Mouse (Mus musculus) gastrocnemius, adult 8-10 months (tissue): Measurements from ENCODE around the gene Trak1. TPM values are rescaled to one million over a fixed set of nuclear protein-coding genes. Genes with fewer than 3 reads are reported as not detected.

Experiments
- DNase-seq, 2 experiments: peaks; one replicate each; pipeline ENCODE4 v3.0.0; 2022; ENCODE audit warnings: low spot score in 2 of 2
- total RNA-seq, 4 experiments: library from RNA; stranded (reverse); gene quantifications; 2 replicates each; pipeline ENCODE4 v1.2.4; 2022

Trak1 gene
- total RNA-seq, 4 experiments from 2014 or later = 133 to 200 (median 169) TPM

DNA sequence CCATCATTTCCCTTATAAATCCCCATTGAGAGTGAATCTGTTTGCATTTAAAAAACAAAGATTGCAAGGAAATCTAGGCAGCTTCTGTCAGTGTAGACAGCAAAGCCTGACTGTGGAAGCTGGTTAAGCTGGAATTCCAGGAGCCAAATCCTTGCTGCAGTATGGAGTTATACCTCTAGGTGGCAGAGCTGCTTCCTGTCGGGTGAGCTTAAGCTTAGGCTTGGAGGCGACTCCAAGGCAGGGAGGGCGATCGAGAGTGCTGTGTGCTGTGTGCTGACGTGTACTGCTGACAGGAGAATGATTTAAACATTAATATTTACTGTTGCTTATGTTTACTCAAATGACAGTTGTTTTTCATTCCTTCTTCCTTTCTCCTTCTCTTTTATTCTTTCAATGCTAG is 95.1 kb downstream of the Trak1 start:
- DNase-seq = peak in 1 of 2 experiments; percentile 41

GRCm38 (mm10) chr9:121393104-121393503 is 95.8 kb downstream of the Trak1 start:
- DNase-seq = no peak

DNA sequence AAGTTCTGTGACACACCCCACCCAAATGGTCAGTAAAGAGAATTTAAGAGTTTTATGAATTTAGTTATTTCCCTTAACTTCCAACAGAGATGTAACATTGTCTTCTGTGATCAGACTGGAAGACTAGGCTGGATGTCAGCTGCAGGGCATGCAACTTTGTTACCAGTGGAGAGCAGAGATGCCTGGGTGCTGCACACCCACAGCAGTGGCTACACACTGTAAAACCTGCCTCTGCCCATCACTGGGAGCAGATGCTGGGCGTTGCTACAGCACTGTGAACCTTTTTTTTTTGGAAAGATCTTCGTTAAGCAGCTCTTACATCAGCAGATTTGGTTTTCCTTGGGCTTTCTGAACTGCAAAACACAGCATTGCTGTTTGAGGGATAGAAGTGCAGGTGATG is 97.6 kb downstream of the Trak1 start:
- no peak for DNase-seq

DNA sequence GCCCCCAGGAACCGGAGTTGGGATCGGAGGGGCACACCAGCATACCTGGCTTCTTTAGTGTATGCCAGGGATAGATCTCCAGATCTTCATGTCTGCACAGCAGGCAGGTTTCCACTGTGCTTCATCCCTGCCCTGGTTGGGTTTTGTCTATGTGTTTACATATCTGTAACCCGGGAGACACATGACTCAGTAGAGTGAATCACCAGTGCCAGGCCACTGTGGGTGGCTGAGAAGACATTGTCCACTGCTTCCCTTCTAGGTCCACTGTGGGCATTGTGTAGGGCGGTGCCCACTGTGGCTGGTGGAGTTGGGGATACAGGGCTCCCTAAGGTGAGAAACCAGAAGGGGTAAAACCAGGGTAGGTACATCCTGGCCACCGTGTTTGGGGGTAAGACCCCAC is 98.5 kb downstream of the Trak1 start:
- DNase-seq = no peak

DNA sequence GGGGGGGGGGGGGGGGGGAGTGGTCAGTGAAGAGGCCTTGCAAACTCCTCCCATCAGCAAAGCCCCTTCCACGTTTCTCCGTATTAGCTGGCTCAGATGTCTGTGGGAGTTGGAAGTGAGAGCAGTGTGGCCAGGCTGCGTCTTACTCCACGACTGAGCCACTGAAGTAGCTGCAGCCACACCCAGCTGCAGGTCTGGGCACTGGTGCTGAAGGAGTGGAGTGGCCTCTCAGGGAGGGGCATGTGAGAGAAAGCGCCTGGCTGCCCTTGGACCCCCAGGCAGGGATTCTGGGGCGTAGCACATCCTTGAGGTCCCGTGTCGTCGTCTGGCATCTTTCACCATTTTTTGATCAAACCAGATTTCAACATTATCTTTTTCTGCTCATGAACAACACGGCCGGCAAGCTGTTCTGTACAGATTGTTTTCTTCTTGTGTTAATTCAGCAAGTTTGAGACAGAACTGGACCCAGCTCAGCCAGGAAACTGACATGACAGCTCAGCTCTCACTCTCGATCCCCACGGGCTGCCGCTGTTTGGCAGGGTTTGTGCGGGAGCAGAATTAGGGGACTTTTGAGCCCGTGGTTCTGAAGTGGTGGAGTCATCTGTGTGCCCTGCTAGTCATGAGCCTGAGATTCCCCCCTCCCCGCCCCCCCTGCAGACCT is 100.9 kb downstream of the Trak1 start:
- no peak for DNase-seq

DNA sequence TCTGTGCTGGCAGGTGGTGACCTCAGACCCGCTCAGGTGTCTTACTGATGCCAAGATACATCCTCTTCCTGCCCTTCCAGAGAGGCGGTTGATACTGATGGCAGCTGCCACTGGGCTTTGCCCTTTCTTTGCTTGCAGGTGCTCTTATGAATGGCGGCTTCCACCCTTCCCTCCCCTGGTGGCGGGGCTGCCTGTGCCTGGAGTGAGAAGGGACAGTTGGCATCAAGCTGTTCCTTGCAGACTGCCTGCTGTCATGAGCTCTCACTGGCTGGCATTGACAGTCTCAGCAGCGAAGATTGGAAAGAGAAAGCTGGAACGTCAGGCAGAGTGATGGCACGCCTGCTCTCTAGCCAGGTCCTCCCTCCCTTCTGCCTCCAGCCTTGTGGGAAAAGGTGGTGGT is 101.5 kb downstream of the Trak1 start:
- DNase-seq = peak in 1 of 2 experiments; percentile 44

GRCm38 (mm10) chr9:121400608-121401007 is 103.3 kb downstream of the Trak1 start:
- DNase-seq = no peak

GRCm38 (mm10) chr9:121403157-121403671 is 105.9 kb downstream of the Trak1 start:
- DNase-seq = no peak

GRCm38 (mm10) chr9:121403699-121404098 is 106.4 kb downstream of the Trak1 start:
- DNase-seq = no peak

- no peak for DNase-seq
Observed at GRCm38 (mm10) chr9:121405088-121405681, 107.9 kb downstream of the Trak1 start.

DNA sequence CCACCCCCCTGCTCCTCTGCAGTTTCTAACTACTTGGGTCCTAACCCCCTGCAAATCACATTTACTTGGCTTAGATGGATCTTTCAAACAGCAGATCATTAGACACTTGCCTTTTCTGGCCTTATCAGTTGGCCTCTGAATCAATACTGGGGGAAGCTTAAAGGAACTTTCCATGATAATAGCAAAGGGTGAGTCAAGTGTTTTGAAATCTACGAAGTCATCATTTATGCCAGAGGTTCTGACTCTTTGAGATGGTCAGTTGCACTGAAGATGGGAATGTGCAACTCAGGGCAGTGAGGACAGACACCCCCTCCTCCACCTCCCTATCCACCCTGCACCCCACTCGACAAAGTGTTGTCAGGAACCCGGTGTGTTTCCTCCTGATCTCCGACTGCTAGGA is 108.5 kb downstream of the Trak1 start:
- no peak for DNase-seq

- DNase-seq = no peak
Observed at GRCm38 (mm10) chr9:121414237-121414636, 116.9 kb downstream of the Trak1 start.

GRCm38 (mm10) chr9:121415626-121416241 is 118.4 kb downstream of the Trak1 start:
- DNase-seq = peak in 1 of 2 experiments; percentile 24

- DNase-seq = no peak
Observed at GRCm38 (mm10) chr9:121416460-121416859, 119.2 kb downstream of the Trak1 start.

GRCm38 (mm10) chr9:121416872-121417637 is 119.8 kb downstream of the Trak1 start:
- DNase-seq = no peak

DNA sequence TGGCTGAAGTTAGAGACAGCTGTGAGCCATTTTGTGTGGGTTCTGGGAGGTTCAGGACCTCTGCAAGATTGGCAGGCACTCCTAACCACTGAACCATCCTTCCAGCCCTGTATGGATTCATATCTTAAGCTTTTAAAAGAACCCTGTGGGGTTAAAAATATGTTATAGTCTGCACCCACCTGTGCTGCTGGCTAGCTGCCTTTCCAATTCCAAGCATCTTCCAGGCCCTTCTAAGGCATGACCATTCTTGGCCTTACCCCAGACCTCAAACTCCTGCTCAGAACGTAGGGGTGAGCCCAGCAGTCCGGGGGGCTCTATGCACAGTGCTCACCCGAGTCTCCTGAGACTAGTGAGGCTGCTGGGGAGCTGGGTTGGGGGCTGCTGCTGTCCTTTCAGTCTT is 121.7 kb downstream of the Trak1 start:
- no peak for DNase-seq

- DNase-seq = no peak
Observed at GRCm38 (mm10) chr9:121419573-121419972, 122.3 kb downstream of the Trak1 start.

- no peak for DNase-seq
Observed at GRCm38 (mm10) chr9:121420817-121421216, 123.5 kb downstream of the Trak1 start.

DNA sequence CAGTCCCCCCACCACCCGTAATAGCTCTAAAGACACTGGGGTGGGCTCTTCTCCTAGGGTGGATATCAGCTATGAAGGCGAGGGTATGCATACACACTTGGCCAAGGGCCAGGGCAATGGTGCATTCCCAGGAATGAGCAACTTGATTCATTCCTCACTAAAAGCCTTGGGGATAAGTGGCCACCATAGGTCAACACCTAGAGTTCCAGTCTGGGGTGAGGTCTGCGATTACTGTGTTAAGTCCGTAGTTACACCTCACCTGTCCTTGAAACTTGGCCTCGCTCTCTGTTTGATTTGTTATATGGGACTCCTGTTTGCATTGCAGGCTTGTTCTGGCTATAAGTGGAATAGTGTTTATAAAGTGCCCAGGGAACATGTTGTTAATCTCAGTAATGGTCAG is 125.1 kb downstream of the Trak1 start:
- no peak for DNase-seq

DNA sequence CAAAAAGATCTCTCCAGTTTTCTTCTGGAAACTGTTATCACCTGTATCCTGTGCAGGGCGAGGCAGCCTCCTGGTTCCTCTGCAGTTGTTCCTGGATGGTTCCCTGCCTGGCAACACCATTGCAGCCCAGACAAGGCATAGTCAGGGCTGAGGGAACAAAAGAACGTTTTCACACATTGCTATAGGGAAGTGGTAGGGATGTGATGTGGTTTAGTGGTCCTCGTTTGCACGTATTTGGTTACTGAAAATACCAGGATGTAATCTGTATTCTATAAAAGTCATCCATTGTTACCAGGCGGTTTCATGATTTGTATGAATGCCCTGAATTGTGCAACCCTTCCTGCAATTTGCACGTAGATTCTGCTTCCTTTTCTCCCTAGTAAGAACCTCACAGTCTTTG is 126.3 kb downstream of the Trak1 start:
- DNase-seq = no peak

DNA sequence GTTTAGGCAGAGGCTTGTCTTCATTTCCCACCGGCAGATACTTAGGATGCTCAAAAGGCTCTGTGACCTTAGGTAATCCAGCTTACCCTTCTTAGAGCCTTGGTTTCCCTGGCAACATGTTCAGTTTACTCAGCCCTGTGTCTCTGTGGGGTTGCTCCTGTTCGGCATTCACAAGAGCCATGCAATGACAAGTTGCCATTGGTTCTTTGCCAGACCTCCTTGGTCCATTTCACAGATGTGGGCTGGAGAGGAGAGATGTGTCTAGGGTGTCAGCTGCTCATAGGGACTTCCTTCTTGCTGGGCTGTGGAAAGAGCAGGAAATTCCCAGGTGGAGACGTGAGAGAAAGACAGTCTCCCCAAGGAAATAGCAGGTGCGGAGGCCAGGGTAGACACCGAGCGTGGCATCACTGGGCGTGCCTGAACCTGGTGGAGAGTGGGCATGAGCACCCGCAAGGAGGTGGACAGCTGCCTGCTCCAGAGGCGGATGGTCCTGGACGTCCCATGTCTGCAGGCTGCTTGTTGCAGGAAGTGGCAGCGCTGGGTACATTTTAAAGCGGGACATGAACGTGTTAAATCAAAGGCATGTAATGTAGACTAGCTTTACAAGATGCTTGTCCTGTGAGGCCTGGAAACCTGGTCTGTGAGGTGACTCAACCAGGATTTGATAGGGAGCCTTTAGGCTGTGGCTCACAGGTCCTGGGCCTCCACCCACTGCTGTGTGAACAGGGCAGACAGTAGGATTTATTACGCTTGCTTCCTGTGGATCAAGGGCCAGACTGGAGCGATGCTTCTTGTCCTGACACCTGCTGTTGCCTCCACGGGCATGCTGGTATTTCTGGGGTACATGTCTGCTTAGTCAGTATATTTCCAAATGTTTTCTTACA is 127.2 kb downstream of the Trak1 start:
- no peak for DNase-seq
